Mouse (Mus musculus) G1E (cell line): ENCODE measurements around the gene Map7d2.

Source experiments
- CTCF ChIP-seq: IDR thresholded peaks from 2 replicates; pipeline ENCODE4 v1.5.1; 2012; ENCODE audit warnings: low read depth, low read length, inconsistent platforms, mixed read lengths
- GATA1 ChIP-seq: IDR thresholded peaks from 2 replicates; pipeline ENCODE4 v1.6.1; 2012; ENCODE audit warnings: borderline replicate concordance, low read length, inconsistent platforms, mixed read lengths

DNA sequence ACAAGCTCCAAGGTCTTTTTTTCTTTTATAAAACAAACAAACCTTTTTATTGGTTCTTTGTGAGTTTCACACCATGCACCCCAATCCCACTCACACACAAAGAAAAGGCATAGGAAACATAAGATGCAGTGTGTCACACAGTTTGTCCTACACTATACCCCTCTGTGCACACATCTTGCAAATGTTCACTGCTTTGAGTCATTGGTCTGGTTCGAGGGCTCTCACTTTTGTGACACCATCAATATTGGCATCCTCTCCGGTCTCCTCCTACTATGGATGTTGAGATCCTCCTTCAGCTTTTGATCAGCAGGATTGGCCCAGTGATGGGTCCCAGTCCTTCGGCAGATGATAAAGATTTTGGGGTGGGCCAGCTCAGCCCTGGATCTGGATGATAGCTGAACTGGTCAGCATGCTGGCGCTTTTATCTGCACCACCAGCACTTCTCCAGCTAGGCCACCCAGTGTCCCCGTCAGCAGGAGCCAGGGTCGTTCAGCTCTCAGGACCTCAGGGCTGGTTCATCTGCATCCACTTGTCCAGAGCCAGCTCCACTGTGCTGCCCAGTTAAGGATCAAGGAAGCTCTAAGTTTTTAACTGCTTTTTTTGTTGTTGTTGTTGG is 23.9 kb upstream of the Map7d2 start:
- TF ChIP-seq CTCF (no peak), GATA1 (no peak)
